Mouse (Mus musculus) retina, embryonic 14.5 days (tissue): ENCODE results near the gene Pdzd4.
A peak's percentile ranks its signal among the peaks of the same experiment; 100 is the strongest.

Experiments used
- DNase-seq: peaks from one replicate; pipeline ENCODE4 v3.0.0-alpha.2; 2015; ENCODE audit warnings: low spot score

The Pdzd4 gene

DNA sequence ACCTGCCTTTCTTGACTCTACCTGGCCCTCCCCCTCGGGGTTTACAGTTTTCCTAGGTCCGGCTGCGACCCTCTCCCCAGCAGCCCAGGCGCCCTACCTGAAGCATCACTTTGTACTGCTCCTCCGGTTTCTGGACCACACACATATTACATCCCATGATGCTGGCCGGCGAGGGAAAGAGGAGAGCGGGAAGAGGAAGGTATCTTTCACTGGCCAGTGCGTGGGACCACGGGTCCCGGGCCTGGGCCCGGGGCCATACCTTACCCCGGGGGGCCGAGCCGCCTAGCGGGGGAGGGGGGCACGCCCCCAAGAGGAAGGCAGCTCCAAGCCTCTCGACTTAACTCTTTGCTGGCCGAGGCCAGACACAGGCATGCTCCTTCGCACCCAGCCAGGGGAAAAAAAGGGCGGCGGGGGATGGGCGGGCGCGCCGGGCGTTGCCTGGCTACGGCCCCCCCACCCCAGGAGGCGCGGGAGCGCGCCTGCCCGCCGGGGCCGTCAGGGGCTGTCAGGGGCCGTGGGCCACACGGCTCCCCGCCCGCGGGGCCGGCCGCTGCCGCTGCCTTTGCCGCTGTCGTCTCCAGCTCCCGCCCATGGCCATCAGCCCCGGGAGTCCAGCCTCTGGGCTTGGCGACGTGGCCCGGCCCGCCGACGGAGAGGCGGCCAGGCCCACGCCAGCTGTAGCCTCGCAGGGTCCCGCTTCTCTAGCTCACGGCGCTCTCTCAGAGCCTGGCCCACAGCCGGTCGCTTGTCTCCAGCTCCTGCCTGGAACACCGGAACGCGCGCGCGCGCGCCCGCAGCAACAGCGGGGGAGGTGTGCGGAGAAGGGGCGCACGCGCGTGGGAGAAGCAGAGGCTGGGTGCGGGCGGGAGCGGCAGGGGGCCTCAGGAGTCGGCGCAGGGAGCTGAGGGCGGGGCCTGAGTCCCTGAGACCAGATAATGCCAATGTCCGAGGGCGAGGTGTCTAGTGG, at the start of gene Pdzd4:
TSS of gene Pdzd4 (minus strand) at position 785 of the 967 bp plus-strand sequence.
- DNase-seq: peak; percentile 59

DNA sequence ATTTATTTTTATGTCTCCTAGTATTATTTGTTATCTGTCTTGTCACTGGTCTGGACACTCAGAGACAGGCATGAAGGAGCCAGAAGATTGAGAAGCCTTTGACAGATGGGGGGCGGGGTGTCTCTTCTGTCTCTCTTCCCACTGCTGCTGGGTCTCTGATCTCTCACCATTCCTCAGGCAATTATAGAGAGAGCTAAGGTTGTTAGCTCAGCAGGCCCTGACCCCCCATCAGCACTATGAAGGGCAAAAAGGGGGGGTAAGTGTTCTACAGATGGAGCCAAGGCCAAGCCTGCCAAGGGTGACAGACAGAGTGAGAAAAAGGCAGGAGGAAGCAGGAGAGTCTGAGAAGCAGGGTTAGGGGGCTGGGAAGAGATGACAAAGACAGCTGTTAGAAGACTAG, 47.2 kb upstream of the Pdzd4 start:
- no peak for DNase-seq

DNA sequence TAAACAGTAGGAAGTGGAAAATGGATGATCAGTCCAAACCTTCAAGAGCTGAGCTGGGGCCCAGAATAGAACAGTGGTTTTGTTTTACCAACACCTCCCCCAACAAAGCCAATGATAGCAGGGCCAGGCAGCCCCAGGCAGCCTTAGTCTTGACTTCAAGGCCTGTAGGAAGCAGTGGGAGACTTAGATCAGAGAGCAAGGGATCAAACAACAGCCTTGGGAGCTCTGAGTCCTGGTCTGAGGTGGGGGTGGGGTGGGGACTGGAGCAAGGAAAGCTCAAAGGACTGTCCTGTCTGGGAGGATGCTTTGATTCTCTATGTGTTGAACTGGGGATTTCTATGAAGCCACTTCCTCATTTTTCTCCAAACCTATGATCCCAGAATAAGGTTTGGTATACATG, 46.7 kb upstream of the Pdzd4 start:
- DNase-seq: no peak

DNA sequence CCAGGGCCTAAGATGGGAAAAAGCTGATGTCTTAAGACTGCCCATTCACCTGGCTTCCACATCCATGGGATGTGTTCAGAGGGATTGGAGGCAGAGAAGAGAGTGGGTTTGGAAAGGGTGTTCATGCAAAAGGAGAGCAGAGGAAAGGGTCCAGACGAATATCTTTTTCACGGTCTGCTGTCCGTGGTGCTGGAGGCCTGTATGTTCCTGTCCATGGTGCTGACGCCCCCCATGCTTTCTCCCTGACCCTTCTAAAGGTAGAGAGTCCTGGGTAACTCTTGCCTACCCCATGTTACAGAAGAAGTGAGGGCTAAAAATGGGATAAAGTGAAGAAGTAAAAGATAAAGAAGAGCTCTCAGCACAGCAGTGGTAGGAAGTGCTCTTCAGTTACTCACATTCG, 44.6 kb upstream of the Pdzd4 start:
- DNase-seq: peak; percentile 66

GRCm38 (mm10) chrX:73867852-73868251, 43.1 kb upstream of the Pdzd4 start:
- DNase-seq: no peak

DNA sequence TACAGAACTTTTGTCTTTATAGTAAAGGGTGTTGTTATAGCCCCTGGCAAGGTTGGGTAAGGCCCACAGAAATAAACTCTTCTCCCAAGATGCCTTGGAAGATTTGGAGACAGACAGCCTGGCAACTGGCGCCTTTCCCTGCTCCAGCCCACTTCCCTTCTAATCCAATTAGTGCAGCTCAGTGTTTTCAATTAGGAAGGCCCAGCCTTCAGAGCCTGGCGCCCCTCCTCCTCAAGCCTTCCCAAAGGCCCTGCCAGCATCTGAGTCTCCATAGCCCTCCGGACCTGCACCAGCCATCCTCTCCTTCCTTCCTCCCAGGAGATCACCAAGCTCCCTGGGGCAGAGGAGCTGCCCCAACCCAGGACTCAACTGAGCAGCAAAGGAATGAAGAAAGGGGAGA, 42.5 kb upstream of the Pdzd4 start:
- DNase-seq: peak; percentile 56

GRCm38 (mm10) chrX:73864692-73865091, 39.9 kb upstream of the Pdzd4 start:
- peak; percentile 31 for DNase-seq

DNA sequence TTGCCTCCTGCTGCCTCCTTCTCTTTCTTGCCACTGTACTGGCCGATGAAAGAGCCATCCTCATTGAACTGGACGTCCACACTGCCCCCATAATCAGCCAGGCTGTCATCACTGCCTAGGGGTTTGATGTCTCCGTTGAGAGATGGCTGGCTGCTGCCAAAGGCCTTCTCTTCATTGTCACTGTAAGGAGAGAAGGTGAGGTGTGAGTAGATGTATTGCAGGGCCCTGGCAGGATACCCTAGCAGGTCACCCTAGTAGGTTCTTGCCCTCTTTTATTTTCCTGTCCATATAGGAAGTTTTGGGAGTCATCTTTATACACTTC, 30.3 kb upstream of the Pdzd4 start:
- no peak for DNase-seq

- DNase-seq: no peak
These were observed 29.7 kb upstream of the Pdzd4 start for GRCm38 (mm10) chrX:73854326-73855086.

GRCm38 (mm10) chrX:73836691-73837090, 11.9 kb upstream of the Pdzd4 start:
- DNase-seq: no peak

- DNase-seq: no peak
These were observed 11.0 kb upstream of the Pdzd4 start for GRCm38 (mm10) chrX:73835731-73836130.

- DNase-seq: no peak
These were observed 1.0 kb downstream of the Pdzd4 start for GRCm38 (mm10) chrX:73823747-73824146.

GRCm38 (mm10) chrX:73816596-73817314, 8.0 kb downstream of the Pdzd4 start:
- no peak for DNase-seq

DNA sequence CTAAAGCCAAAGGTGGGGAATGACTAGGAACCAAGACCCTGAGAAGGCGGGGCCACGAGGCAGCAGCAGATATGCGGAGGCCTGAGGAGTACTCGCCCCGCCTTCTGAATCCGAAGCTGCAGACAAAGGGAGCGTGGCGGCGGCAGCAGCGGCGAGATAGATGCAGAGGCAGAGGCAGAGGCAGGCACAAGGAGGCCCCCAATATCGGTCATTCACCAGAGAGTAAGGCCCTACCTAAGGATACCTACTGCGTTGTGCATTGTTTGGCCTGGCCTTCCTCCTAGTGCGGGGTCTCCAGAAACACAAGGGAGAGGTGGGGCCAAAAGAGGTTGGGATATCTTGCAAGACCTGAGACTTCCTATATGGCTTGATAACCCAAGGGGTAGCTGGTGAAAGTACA, 9.7 kb downstream of the Pdzd4 start:
- DNase-seq: peak; percentile 55

DNA sequence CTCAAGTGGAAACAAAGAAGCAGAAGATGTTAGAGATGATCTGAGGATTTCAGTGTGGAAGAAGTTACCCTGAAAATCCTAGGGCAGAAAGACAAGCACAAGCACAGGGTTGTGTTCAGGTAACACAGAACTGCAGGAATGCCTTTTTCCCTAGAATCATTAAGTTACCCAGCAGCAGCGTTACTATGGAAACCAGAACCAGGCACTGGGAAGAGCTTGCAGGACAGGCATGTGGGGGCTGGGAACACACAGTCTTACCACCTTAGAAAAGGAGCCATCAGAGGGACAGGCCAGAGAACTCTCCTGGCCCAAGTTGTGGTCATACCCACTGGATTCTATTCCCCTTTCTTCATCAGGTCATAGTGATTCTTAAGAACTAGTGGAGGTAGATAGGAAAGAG, 19.0 kb downstream of the Pdzd4 start:
- no peak for DNase-seq

- DNase-seq: peak; percentile 77
These were observed 26.3 kb downstream of the Pdzd4 start for GRCm38 (mm10) chrX:73798502-73798901.

DNA sequence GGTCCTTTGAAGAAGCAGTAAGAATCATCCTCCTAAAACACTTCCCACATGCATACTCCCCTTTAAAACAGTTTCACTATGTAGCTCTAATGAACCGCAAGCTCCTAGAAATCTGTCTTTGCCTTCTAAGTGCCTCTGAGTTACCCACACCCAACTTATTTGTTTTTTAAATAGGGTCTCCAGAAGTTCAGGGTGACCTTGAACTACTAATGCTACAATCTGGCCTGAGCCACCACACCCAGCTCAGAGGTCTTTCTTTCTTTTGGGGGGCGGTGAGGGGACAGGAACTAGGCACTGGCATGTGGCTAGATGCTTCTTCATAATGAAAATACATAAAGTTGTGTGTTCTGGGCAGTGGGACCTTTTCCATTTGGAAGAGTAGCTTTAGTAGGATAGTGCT, 27.3 kb downstream of the Pdzd4 start:
- no peak for DNase-seq

- no peak for DNase-seq
These were observed 31.3 kb downstream of the Pdzd4 start for GRCm38 (mm10) chrX:73793505-73793904.

GRCm38 (mm10) chrX:73793039-73793438, 31.7 kb downstream of the Pdzd4 start:
- DNase-seq: no peak

DNA sequence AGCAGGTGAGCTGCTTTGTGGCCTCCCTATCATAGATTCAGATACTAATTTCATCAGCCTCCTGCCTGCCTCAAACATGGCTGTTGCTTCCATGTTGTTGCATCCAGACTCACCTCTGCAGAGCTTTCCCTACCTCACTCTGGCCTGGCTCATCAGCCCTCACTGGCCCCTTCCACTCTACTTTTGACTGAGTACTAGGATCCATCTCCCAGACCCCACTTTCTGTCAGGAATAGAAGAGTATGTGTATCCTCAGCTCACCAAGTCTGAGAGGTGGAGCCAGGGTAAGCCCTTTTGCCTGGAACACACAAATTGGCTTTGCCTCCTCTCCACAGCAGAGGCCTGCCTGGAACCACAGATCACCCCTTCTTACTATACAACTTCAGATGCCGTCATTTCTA, 36.3 kb downstream of the Pdzd4 start:
- DNase-seq: no peak

DNA sequence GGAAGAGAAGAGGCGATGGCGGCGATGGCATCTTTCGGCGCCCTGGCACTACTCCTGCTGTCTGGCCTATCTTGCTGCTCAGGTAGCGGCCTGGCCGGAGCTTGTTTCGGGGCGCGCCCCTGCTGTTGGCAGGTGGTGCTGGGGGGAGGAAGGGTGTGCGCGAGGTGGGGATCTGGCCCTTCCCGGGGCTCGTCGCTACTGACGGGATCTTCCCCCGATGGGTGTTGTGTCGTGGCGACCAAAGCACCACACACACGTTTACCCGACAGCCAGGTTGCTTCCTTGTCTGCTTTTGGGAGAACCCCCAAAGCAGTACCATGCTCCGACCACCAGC, 37.6 kb downstream of the Pdzd4 start:
- no peak for DNase-seq

- DNase-seq: peak; percentile 96
These were observed 38.2 kb downstream of the Pdzd4 start, which contains the start of the genes Idh3g and Ssr4 for GRCm38 (mm10) chrX:73786364-73787224. Gene Idh3g (minus strand): TSS chrX:73786897. Gene Ssr4 (plus strand): TSS chrX:73787028.
